Mouse (Mus musculus): Measurements from ENCODE around the gene Adra1b. TPM values are rescaled to one million over a fixed set of nuclear protein-coding genes. Genes with fewer than 3 reads are reported as not detected.

Gene Adra1b
- 1 to 10 TPM; 3.7 to 6.2 (median 5.6) TPM for total RNA-seq (2022)

DNA sequence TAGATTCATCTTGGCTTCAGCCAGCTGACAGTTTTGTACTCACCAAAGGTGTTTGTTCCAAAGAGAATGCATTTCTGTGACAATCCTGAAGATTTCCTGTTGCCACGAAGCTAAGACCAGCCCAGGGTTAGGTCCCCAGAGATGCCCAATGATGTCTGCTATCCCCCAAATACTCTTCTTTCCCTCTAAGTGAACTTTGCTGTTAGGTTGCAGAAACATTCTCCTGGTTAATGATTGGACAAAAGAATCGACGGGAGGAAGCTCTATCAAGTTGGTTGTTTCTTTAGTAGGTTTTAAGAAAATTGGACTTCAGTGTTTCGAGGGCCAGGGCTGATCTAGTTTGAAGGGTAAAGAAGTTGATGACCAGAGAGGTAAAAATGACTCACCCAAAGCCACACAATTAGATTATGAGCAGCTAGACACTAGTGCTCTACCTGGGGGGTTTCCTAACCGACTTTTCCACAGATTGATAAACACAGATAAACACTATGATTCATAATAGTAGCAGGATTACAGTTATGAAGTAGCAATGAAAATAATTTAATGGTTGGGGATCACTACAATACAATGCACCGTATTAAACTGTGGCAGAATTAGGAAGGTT is at the start of gene Adra1b:
Gene Adra1b (minus strand): TSS at position 160 of the 604 bp plus-strand sequence.
- no peak for DNase-seq

DNA sequence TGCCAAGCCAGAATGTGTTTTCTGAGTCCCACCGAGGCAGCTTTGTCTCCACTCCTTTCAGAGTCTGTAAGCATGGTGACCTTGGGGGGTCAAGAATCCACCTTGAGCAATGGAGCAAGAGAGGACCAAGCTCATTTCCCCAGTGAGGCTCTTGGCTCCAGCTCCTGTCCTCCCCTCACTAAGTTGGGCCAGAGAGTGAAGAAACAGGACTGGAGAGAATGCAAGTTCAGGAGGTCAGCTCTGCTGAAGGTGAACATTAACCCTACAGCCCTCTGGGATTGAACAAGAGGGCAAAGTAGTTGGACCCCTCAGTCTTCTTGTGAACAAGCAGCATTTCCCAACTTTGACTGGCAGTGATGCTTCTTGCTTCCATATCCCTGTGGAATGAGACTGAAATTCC is 49.3 kb upstream of the Adra1b start:
- no peak for DNase-seq

DNA sequence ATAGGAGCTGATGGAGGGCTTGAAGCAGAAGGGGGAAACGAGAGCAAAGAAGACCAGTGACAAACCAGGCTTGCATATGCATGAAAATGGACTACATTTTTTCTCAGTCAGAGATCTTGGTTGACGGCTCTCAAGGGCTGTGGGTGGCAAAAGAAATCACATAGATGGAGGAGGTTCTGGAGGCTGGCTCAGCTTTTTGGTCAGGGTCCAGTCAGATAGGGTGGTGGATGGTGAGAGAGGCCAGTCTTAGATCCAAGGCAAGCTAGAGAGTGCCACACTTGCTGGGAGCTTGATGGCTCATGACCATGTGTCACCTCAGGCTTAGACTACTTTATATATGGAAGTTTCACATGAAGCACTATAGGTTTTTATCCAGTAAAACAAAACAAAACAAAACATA is 42.8 kb upstream of the Adra1b start:
- DNase-seq, result no peak

DNA sequence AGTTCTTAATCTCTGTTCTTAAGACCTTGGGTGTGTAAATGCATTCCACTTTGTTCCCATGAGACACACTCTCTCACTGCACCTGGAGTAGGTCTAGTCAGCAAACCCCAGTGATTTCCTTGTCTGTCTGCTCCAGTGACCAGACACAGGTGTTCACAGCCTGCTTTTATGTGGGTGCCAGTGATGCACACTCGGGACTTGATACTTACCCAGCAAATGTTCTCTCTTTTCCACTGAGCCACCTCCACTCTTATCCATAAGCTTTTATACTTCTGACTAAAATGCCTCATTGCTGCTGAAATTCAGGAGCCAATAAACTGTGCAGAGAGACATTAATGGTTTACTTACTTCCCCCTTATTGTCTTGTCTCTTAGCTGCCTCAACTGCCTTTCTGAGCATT is 42.2 kb upstream of the Adra1b start:
- DNase-seq, result no peak

DNA sequence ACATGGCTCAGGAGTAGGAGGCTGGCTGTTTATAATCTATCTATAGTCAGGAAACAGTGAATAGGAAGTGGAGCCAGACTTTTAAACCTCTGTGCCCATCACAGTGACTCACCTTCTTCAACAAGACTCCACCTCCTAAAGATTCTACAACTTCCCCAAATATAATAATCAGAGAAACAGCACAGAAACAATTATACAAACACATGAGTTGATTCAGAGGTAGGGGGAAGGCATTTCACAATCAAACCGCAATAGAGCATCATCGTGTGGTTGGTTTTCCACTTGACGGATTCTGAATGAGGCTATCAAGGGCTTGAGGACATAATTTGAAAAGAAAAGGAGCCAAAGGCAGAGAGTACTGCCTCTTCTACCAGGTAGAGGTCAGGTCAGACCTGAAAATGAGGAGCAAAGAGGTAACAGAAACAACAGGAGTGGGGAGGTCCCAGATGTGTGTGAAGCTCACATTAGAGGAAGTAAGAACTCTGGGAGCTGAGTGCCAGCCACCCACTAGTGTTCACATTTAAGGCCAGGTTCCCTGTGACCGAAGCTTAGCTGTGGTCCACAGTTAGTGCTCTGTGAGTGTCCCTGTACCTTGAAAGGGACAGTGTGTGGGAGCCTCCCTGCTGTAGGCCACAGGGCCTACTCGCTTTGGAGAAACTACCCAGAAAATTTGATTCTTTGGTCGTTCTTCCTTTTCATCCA is 39.6 kb upstream of the Adra1b start:
- DNase-seq, result no peak

DNA sequence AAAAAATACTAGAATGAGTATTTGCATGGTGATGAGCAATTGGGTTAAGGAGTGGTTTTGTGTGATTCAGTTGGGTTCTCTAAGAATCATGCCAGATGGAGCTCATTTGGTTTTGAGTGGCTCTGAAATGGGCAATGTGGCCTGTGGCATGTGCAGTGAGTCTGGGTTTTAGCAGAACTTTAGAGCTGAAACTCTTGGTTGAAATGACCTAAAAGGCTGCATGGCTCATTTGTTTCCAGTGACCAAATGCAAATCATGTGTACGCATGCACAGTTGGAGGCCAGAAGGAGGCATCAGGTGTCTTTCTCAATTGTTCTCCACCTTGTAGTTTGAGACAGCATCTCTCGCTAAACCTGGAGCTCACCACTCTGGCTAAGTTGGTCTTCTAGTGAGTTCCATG is 35.0 kb upstream of the Adra1b start:
- no peak for DNase-seq

DNA sequence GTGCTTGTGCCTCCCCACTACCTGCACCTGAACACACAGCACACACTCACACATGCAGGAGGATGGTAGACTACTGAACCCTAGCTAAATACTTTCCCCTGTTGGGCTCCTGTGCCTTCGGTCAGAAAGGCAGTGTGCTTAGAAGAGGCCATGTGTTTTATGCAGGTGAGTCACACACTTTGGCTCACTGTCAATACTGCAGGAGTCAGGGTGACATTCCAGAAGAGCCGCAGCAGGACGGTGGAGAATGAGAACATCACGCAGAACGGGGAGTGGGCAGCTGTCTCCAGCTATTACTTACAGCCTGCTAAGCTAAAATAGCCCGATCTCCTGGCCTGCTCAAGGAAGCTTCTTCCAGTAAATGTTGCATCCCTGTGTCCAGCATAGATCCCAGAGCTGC is 32.5 kb upstream of the Adra1b start:
- peak; percentile 57 for DNase-seq

DNA sequence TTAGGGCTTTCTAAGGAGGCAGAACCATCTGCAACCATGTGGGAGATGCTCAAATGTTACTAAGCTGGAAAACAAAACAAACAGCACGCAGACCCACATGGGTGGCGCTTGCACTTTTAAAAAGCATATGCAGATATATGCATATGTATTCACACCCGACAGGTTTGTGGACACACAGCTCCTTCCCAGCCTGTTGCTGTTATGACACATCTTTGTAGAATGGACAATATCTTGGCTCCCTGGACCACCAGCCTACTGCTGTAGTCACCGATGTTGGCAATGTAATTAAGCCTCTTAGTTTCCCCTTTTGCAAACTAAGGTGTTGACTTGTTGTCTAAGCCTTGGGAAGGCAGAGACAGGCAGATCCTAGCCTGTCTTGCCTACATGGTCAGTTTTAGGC is 32.0 kb upstream of the Adra1b start:
- no peak for DNase-seq

DNA sequence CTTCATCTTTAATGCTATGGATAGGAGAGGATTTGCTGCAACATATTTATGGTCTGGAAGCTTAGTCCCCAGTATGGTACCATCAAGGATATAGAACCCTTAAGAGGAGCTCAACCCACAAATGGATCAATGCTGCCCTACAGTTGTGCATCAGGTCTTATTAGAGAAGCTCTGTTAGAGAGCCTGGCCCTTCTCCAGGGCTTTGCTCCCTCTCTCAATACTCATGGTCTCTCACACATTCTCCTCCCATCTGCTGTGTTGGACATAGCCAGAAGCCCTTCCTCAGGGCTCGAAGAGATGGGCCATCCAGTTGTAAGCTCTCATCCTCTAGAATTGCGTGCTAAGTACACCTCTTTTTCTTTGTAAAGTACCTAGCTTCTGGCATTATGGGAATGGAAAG is 29.2 kb upstream of the Adra1b start:
- no peak for DNase-seq

DNA sequence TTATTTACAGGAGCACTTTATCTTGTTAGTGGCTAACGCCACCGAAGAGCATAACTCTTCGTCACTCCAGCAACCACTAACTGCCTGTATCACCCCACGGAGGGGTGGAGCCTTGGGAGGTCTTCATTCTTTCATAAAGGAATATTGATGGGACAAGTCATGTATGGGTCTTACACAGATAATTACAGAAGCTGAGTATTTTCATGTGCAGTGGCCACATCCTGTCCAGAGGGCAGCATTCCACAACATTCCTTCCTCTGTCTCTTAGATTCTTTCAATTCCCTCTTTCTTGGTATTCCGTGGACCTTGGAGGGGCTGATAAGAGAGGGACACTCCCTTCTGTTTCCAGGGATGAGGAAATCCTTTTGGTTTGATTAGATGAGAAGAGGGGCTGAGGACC is 28.7 kb upstream of the Adra1b start:
- no peak for DNase-seq

DNA sequence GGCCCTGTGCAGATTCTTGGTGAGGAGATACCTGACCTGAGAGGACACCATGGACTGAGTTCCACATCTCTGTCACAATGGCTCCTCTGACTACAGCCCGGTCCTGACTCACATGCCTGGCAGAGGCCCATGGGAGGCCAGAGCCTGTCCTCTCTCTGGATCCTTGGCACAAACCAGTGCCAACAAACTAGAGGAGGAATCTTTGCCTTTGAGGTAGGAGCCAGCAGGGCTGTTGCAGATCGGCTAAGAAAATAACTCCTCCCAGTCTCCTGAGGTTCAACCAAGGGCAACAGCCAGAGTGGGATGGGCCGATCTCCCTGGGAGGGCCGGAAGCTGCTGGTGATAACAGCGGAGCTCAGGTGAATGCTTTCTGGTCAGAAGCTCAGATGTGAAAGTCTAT is 28.2 kb upstream of the Adra1b start:
- peak; percentile 69 for DNase-seq

DNA sequence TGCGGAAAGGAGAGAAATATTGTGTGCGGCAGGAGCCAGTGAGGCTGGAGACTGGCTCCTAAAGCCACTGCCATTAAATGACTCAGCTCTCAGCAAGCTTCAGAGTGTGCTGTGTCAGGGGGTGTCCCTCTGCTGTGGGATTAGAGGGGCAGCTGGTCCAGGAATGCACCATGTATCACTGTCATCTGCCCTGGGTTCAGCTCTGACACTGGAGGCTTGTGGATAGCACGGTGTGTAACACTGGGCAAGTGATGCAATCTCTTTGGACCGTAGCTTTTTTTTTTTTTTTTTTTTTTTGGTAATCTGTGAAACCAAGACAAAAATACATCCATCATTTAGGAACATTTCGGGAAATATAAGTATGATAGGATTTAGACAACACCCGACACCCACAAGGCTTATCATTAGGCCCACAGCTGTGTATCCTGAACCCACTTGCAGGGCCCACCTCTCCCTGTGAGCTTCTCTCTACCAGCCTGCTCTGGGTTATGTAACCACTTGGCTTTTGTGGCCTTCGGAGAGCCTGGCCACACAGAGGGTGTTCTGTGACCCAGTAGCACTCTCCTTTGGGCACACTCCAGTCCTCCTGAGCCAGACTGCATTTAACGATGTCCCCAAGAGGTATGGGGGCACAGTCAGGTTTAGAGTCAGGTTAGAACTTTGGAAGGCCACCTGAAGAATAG is 26.3 kb upstream of the Adra1b start:
- DNase-seq, result peak; percentile 34

DNA sequence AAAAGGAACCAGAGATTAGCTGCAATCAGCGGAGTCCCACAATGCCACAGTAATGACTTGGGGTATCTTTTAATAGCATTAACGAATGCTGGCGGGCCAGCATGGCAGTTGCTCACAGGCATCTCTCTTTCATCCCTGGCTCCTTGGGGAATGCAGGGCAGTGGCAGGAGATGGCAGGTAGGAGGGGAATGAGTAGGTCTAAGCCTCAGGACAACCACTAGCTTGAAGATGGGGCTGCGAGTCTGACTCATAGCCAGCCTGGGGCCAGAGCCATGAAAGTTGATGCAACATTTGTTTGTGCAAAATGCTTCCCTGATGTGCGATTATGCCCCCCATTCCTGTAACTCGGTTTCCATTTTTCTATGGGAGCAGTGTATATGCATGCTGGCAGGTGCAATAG is 25.2 kb upstream of the Adra1b start:
- DNase-seq, result no peak

DNA sequence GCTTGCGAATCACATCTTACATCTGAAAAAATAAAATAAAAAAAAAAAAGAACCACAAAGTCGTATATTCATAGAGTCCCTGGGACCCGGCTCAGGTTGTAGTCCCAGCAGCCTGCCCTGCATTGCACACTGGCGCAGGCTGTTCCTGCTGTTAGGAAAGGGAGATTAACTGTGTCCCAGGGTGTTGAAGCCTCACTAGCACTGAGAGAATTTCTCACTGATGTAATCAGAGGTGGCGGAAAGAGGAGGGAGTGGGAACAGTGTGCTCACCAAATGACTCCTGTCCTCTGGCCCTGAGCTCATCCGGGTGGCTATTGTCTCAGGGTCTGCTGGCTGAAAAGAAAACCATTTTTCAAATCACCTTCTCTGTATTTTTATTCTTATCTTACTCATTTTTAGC is 24.6 kb upstream of the Adra1b start:
- DNase-seq, result no peak

DNA sequence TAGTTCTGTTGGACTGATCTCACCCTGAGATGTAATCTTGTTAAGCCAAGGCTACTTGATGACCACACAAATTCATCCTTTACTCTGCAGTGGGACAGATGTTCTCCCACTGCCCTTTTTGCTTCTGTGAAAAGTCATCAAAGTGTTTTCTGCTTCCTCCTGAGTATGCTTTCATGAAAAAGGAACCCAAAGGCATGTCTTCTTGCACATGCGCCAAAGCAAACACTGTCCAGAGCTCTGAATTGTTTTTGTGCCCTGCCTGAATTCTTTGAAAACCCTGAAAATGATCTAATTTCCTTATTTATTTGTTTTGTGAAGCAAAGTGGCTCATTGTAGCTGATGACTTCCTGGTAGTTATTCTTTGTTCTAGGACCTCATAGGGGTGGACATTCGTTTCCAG is 20.7 kb upstream of the Adra1b start:
- no peak for DNase-seq

DNA sequence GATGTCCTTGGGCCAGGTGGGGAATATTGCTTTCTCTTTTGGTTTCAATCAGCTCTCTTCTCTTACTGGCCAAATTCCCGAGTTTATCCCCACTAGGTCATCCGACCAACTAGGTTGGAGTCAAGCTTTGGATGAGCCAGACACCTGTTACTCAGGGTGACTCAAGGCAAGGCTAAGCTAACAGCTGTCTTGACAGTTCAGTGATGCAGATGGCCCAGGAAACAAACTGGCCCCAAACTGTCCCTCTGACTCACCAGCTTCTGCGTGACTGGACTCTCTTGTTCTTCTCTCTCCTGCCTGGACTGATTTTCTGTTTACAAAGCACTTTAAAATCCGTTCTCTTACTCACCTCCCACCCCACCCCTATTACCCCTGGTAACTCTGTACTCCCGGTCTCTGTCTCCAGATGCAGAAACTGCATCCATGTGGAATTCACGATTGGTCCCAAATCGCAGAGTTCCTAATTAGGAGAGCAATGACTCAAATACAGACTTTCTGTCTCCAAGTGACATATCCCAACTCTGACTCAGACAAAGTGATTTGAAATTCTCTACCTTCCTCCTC is 18.6 kb upstream of the Adra1b start:
- DNase-seq, result no peak

DNA sequence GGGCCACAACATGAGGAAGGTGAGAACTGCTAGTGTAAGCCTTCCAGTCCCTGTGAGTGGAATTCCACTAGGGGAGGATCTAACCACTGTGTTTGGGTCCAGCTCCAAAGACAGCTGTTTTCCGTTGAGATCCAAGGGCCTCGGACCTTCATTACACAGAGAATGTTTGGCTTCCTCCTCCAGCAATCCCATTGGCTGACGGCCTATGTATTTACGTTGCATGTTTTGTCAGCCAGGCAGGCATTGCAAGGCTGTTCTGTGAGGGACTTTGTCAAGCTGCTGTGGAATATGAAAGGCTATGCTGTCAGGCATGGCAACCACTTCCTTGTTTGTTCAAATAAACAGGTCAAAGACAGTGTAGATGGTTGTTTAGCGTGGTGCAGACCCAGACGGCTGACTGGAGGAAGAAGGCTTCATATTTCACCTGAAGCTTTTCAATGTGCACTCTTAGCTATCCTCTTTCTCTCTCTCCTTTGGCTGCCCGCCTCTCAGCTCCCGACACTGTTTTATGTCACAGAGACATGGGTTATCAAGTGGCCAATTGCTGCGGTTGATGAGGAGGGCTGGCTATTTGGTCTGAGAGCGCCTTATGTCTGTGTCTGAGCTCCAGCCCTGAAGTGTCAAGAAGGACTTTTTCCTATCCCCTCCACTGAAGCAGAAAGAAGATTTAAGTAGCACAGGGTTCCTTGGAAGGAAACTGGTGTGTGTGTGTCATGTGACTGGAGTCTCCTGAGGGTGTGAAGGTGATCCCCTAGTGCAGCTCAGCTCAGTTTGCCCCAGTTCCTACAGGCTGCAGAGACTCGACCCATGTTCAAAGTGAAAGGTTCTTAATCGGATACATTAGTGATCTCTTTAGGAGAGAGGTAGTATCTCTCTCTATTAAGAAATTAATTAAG is 13.8 kb upstream of the Adra1b start:
- no peak for DNase-seq

DNA sequence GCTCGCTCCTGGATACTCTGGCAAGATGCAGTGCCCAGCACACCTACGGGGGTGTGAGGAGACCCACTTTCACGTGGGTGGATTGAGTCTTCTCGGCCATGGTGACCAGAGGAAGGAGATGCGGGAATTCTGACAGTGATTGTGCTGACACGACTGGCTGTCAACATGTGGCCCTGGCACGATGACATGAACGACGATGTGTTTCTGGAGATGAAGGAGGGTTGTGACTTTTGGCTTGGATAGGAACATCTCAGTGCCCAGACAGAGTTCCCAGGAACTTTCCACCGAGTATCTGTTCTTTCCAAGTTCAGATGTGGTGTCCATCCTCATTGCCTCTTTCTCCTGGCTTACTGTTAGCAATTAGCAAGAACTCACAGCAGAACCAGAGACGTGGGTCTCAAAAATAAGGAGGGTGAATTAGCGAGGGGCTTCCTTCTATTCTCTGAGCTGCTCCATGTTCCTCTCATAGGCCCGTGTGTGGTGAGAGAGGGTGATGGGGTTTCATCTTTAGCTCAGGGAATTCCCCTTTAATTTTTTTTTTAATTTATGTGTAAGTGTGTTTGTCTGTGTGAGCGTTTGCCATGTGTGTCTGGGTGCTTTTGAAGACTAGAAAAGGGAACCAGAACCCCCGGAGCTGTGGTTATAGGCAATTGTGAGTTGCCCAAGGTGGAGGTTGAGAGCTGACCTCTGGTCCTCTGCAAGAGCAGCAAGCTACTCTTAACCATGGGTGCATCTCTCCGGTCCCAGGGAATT is 11.3 kb upstream of the Adra1b start:
- no peak for DNase-seq

DNA sequence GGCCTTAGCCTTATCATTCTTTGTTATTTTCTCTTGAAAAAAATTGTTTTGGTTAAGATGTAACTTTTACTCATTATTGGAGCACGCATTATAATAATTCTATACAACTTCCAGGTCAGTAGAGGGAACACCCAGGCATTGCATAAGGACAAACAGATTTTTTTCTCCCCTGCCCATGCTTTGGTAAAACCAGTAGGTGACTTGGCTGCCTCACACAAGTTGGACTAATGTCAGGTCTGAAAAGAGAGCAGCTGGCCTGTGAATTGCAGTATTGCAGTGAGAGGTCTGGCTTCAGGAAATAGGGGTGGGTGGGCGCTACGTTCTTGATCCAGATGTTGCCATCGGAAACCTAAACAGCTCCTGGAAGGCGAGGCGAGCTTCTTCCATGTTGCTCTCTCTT is 10.6 kb upstream of the Adra1b start:
- DNase-seq, result no peak

DNA sequence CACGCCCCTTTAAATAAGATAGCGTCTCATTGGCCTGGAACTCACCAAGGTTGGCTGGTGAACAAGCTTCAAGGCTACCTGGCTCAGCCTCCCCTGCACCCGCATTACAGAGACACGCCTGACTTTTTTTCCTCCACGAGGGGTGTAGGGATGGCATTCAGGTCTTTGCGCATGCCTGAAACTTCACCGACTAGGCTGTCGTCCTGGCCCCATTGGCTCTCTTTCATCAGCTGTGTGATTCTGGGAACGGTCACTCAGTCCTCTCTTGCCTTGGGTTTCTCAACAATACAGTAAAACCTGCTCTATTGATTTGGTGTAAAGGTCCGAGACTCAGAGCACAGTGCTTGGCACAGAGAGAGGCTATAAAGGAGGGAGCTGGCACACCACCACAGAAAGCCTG is 2.3 kb upstream of the Adra1b start:
- DNase-seq, result no peak

DNA sequence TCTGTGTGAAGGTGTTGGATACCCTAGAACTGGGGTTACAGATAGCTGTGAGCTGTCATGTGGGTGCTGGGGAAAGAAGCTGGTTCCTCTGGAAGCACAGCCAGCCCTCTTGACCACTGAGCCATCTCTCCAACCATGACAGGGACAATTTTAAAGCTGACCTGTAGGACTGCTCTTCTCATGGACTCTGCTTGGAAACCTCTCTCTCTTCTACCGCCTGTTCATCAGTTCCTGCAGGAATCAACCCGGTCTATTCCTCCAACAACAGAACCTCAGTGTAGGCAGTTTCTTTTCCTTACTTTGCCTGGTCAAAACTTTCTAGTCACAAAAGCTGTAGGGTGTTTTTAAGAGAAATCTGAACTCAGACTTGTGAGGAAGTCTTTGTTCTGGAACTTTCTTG is 1.3 kb downstream of the Adra1b start:
- DNase-seq, result no peak

DNA sequence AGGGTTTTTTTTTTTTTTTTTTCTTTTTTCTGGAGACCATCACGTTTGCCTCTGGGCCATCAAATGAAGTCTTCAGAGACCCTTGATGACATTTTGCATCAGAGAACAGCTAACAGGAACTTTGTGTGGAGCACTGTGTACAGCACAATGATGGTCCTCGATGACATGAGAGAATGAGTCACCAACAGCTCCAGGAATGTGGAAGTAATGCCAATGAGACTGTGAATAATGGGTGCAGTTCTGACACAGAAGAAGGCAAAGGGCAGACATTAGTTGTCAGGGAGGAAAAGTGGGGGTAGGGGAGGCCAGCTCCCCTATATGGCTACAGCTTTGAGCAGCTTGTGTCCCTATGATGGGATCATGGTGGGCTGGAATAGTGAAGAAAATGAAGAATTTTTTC is 5.7 kb downstream of the Adra1b start:
- no peak for DNase-seq

Data from adrenal gland, adult 8-10 months (tissue).